Mouse (Mus musculus) thymus, postnatal 36 days (tissue): ENCODE data around the gene Tanc1.

Source experiments
- DNase-seq, 2 experiments: peaks; one replicate each; pipeline ENCODE4 v3.0.0; 2022; ENCODE audit warnings: mixed read lengths in 2 of 2

The Tanc1 gene

DNA sequence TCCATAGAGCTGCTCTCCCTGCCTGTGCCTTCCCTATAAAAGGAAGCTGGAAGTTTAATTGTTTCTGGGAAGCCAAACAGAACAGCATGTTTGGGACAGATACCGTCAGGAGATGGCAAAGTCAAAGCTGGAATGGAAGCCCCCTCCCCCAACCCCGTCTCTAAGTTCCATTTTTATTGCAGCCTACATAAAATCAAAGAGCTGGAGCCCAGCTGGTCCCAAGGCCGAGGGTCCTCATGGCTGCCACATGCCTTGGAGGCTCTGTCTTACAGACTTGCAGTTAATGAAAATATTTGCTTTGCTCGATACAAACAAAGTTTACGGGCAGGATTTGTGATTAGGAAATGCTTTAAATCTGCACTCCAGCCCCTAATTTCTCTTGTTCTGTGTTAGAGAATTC lies 109.9 kb downstream of the Tanc1 start:
- no peak for DNase-seq

DNA sequence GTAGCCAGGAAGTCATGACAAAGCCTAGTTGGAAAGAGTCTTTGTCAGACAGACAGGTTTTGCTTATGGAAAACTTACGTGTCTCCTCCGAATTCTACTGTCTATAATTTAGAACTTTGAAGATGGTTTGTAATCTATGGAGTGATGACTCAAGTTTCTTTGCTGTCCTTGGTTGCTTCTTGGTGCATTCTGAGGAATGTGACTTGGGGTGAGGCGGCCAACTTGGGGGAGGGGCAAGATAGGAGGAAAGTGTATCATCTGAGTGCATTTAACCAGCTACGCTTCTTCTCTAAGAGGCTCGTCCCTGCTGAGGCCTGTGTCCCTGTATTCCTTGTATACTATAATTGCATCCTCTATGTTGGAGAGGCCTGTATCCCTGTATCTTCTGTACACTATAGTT lies 111.5 kb downstream of the Tanc1 start:
- DNase-seq = no peak

DNA sequence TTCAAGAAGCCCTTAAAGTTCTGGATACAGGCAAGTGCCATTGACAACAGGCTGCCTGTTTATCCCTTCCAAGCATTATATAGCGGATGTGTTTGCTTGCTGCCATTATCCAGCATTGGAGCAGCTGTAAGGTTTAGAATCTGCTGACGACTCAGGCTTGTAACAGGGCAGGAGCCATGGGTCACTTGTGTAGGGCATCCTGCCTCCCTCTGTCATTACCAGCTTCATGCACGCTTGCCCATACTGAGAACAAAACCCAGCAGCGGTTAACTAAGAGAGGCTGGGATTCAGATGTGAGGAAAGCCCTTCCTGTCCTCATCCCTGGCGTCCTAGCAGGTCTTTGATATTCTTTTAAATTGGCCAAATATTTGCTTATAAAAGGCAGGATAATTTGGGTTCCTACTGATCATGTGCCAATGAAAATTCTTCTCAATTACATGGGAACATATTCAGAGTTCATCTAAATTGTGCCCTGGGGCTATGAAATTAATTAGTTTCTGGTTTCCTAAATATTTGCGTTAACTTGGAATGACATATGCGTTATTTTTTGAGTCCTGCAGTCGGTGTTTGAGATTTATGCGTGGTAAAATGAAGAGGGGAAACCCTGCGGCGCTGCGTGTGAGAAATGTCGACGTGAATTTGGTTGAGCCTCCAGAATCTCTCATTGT lies 113.8 kb downstream of the Tanc1 start:
- DNase-seq = no peak

DNA sequence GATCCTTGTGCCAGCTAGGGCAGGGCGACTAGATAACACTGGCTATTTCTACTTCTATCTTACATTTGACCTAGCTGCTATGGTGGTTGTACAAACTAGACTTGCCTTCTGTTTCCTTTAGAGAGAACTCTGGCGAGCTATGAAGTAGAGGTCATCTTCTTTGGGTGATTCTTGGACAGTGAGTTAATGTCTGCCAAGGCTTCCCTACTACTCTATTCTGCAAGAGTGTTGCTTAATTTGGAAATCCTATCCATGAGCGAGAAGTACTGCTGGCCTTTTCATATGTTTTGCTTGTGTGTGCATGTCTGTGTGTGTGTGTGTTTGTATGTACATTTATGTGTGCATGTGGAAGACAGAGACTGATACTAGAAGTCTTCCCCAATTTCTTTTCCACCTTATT lies 120.0 kb downstream of the Tanc1 start:
- no peak for DNase-seq

DNA sequence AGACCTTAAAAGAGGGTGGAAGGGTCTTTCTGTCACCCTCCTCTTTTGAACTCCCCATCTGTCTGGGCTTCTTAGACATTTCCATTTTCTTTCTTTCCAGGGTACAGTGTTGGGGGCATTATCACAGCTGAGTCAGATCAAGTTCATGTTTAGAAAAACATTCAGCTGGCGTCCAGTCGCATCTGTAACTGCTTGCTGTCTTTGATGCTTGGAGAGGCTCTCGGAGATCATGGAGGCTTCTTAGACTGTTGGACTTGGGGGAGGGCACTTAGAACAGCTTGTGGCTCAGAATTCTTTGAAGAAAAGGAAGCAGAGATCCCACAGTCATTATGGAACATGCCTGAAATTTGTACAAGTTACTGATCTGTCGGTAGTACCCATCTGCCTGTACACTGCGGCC lies 121.6 kb downstream of the Tanc1 start:
- DNase-seq = no peak

DNA sequence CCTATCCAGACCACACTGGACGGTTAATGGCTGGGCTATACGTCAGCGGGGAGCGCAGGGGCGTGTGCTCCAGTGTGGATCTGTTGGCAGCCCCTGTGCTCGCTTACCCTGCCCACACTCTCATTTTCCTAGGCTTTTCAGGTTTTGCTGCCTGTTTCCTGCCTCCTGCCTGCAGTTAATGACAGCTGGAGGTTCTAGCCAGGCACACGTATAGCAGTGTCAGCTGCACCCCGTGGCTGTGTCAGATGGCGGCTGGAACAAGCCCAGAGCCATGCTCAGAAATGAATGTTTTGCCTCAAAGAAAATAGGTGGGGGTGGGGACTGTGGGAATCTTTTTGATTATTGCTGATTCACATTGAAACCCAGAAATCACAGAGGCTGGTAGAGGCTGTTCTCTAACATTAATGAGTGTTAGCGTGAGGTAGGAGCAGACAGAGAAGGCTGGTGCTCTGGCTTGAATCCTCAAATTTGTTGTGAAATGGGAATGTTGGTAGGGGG lies 124.6 kb downstream of the Tanc1 start:
- DNase-seq = no peak

DNA sequence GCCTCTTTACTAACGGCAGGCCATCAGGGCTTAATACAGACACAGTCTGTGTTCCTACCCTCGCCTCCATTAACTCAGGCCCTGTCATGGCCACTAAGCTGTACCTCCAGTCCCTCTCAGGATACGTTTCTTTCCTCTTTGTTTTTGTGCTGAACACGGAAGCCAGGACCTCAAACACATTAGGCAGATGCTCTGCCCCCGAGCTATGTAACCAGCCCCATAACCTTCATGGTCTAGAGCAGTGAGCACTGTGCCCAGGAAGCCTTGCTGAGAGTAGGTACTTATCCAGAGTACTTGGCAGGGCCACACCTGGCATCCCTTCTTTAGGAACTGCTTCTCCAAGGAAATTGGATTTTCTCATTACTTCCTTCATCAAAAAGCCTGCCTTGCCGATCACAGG lies 125.5 kb downstream of the Tanc1 start:
- DNase-seq = no peak

DNA sequence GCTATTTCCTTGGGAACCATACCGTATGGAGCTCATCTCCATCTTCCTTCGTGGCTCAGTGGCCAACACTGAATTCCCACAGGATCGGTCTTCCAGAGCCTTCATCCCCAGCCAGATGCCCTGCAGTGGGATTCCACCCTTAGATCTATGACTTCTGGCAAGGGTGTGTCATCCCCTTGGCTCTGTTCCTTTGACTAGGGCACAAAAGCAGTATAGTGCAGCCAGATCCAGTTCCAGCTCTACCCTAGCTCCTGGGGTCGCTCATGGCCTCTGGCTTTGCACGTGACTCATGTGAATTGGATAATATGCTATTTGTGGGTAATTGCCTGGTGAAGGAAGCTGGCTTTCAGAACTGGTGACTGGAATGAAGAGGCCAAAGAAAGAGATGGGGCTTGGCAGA lies 126.5 kb downstream of the Tanc1 start:
- no peak for DNase-seq

DNA sequence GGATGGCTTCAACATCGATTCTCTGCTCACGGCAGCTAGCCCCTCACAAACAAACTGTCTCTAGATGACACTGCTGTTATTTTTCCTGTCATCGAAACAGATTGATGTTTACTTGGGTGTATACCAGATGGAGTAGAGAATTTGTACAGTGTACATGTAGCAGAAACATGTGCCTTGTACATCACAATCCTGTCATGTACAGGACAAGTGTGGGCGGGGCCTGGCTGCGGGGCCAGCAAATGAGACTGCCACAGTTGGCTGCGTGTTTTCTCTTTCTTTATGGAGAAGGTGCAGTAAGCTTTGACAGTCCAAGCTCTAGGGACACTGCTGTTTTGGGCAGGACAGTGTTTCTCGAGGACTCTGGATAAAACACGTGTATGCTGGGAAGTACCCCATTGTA lies 127.2 kb downstream of the Tanc1 start:
- no peak for DNase-seq

DNA sequence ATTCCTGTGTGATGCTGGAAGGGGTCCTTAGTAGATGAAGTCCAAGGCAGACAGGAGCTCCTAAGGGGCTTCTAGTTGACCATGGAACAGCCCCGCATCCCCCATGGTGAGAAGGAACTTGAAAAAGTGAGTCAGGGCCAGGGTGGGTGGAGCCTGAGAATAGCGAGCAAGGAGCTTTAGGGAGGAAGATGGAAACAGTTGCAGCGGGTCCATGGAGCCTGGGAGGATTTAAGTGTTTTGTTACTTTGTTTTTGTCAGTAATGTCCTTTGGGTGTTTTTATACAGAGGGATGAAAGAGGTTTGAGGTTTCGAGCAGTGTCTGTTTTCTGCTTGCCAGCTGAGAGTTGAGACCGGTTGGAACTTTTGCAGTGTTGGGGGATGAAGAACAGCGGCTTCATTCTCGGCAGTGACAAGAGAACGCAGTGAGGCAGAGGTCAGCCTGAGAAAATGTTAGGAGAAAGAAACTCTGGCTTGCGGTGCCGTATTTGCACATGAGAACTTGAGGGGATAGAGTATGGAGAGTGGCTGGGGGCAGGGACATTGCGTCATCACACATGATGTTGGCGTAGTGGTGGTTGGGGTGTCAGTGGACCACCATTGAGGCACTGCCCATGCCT lies 130.8 kb downstream of the Tanc1 start:
- no peak for DNase-seq

DNA sequence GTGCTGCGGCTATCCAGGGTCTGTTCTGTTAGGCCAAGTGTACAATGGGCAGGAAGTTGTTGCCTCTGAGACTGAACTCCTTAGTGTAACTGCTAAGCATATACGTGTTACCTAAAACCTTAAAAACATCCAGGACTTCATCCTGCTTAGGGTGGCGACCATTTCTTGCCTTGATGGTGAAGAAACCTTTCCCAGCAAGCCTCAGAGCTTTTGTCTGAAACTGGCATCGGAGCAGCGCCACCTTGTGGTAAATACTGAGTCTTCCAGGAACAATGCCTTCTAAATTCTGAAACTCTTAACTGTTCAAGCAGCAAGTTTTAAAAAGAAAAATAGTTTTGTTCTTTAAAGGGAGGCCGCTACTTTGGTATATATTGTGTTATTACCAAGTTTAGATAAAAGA lies 133.6 kb downstream of the Tanc1 start:
- peak; percentile 26 to 35 for DNase-seq

DNA sequence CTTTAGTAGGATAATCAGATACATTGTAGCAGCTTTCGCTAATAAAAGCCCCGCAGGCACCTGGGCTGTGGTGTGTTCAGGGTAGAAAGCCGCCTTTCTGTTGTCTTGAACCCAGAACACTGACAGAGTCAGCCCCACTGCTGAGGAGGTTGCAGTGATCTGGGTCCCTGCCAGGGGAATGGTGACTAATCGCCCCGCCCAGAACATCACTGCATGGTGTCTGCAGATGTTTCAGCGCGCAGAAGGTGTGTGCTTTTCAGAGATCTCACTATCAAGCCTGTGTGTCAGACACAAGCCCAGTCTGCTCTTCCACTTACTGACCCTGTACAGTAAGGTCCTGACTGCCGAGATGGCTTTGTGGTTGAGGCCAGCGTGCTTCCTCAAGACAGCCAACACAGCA lies 134.2 kb downstream of the Tanc1 start:
- no peak for DNase-seq

DNA sequence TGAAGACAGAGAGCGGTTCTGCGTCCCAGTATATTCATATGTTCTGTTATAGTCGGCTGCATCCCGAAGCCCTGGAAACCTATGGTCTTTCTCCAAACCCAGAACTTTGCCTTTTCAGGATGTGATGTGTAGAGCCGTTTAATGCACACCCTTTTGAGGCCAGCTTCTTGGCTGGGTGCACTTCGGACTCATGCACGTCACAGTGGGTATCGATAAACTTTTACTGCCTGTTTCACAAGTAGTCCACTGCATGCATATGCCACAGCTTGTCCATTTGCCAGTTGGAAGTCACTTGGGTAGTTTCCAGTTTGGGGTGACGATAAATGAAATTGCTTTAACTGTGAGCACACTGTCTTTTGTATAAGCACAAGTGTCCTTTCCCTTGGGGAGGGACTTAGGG lies 135.9 kb downstream of the Tanc1 start:
- no peak for DNase-seq

DNA sequence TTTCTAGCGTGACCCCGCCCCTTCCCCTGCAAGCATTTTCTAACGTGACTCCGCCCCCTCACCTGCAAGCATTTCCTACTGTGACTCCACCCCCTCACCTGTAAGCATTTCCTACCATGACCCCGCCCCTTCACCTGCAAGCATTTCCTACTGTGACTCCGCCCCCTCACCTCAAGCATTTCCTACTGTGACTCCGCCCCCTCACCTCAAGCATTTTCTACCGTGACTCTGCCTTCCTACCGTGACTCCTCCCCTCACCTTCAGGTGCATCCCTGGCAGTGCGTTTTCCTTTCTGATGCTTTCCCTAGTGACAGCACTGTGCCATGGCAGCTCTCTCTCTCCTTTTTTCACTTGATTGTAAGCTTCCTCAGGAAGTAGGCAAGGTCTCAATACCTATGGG lies 137.5 kb downstream of the Tanc1 start:
- no peak for DNase-seq

DNA sequence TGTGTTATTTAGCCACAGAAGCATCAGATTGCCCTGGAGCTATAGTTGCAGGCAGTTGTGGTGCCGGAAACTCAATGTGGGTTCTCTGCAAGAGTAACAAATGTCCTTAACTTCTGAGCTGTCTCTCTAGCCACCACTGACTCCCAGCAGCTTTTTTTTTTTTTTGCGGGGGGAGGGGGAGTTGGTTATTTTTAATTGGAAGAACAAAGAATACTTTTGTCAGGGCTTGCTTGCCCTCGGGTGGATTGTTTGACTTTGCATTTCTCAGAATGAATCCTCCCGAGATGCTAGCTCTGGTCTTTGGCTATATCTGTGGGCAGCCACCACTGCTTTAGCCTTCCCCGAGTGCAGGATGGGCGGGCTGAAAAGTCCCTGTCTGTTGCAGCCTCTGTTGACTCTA lies 139.3 kb downstream of the Tanc1 start:
- no peak for DNase-seq

DNA sequence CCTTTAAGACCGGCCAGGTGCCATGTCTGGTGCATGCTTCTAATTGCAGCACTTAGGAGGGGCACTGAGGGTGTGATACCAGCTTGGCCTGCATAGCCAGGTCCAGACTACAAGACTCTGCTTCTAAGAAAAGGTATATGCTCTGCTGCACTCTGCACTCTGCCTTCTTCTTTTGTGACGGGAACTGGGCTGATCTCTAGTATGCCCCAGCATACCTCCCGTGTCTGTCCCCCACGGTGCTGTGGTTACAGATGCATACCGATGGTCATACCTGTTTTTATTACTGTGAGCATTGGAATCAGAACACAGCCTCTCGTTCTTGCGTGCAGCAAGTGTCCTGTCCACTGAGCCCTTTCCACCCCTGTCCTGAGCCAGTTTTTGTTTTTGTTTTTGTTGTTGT lies 140.3 kb downstream of the Tanc1 start:
- DNase-seq = no peak

DNA sequence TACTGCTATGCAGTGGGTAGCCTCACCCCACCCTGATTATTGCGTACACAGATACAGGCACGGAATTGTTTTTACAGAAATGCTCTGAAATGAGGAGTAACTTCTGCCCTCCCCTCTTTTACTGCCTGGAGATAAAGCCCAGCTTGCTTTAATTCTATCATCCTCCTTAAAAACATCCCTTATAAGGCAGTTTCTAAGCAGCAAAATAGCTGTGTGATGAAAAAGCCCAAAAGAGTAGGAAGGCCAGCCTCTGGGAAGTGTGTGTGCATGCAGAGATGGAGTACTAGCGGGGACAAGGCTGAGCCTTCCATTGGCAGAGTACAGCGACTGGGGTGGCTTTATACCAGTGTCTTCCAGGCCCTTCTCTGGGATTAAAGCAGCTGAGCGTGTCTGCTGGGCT lies 140.9 kb downstream of the Tanc1 start:
- no peak for DNase-seq

DNA sequence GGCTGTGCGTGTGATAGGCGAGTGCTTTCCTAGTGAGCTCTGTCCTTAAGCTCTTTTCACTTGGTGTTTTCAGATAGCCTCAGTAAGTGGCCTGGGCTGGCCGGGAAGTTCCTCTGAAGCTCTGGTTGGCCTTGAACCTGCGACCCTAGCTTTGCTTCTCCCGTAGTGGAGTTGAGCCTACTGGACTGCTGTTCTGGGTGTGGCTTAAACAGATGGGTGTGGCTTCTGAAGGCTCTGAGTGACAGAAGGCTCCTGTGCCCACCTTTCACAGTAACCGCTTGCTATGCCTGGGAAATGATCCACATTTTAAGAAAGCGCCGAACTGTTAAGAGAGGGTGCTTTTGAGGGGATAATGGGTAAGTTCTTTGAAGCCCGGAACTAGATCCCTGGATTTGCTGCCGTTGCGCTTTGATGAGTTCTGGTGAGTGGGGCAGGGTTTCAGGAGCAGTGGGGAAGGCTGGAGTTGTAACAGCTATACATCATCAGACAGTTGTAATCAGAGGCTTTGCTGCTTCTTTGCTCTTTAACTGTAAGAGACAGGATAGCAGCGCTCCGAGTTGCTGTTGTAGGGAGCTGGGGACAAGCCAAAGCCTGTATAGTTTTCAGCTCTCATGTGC lies 144.4 kb downstream of the Tanc1 start:
- no peak for DNase-seq

DNA sequence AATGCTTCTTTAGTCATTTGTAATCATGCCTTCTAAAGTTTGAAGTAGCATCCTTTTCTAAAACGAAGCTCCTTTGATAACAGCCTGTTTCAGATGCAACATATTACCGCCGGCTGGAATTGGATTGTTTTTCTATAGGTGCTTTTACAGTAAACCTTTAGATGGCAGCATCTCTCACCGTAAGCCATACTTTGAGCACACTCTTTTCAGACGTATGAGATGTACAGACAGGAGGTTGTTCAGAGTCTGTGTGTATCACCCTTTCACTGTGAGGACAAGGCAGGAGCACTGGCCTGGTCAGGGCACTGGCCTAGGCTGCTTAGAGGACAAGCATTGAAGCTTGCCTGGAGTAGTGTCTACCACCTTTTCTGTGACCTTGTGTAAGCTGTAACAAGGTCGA lies 145.2 kb downstream of the Tanc1 start:
- no peak for DNase-seq

DNA sequence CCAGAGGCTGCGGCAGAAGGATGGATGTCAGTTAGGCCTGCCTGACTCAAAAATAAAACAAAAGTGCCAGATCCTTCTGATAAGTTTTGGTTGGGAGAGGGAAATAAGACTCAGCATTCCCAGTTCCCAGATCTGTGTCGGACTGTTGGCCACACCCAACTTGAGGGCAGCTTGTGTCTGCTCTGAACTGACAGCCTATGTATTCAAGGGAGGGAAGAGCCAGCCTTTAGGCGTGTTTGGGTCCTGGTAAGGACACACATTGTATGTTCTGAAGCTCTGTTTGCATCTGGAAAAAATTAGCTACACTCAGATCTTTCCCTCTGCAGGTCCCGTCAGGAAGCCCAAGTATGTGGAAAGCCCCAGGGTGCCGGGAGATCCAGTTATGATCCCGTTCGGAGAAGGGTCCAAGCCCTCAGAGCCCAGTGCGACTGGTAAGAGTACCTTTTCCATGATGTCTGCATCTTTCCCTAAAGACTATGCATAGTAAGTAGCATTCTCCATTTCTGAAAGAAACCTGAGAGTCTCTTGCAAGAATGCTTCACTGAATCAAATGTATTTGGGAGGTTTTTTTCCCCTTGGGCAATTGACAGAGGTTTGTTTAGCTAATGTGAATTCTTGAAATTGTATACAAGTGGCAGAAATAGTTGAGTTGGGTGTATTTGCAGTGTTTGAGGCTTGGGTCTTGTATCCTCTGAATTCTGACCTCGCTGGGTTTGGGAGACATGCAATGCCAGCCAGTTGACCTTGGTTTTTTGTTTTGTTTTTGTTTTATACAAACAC lies 146.5 kb downstream of the Tanc1 start:
- DNase-seq = no peak

DNA sequence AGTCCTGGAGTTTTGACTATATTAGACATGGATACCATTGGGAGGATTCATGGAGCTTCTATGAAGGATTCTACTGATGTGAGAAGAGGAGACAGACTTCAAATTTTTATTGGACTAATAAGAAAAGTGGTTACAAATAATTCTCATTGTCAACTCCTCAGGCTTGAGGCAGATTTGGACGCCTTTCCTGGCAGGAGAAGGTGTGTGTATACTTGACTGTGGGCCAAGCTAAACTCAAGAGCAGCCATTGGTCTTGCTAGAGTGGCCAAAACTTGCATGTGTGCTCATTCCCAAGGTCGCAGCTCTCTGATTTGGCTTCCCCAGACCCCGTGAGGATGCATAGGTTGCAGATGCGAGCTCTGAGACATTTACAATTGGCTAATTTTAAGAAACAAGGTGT lies 148.9 kb downstream of the Tanc1 start:
- DNase-seq = no peak

DNA sequence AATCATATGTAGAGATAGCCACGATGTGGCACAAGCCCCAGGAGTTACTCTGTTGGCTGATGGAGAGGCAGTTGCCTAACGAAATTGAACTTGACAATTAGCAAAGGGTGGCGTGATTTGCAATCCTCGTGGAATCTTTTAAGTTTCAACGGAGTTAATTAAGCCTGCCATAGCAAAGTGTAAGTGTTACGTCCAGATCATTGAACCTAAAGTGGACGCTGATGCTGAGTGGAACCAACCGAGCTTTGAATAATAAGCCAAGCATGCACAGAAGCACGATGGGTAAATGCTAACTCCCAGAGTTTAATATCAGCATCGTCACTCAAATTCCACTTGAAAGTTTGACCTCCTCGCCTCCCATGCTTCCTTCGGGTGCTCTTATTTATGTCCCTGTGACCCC lies 149.3 kb downstream of the Tanc1 start:
- no peak for DNase-seq

DNA sequence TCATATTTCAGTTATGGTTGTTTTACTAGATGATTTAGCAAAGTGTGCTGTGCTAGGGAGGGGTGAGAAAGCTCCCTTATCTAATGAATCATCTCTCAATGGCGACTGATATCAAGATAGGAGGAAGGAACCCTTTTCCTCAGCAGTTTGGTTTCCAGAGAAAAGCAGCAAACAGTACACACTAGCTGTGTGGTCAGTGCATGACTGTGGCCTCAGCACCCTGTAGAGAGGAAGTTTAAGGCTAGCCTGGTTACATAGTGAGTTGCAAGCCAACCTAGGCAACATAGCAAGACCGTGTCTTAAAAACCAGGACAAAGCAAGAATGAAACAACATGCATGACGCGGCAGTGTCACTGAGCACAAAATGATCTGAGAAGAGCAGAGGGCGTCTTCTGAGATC lies 150.4 kb downstream of the Tanc1 start:
- no peak for DNase-seq

DNA sequence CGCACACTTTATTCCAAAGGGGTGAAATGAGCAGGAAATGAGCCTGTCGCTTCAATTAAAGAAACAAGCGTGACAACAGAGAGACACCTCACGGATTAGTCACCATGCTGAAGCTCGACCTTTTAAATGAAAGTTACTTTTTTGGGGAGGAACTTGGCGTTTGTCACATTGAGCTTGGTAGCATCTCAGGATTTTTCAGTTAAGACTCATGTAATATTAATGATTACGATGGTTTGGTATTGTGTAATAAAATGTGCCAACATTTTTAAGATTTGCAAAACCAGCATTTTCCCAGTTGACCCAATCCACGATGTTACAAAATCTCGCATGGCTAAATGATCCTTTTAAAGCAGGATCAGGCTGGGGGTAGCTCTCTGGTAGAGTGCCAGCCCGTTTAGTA lies 153.8 kb downstream of the Tanc1 start:
- DNase-seq = no peak
